Mouse (Mus musculus) thymus, adult 2 months (tissue): Measurements from ENCODE around the gene Kif23.

Experiments used
- CTCF ChIP-seq: fragments of 200-500 bp; IDR thresholded peaks from 2 replicates; pipeline ENCODE4 v1.5.1; 2012; ENCODE audit warnings: mild to moderate bottlenecking, control low read depth, low read length, moderate library complexity, borderline replicate concordance; ENCODE audit not compliant: control insufficient read depth, poor library complexity, insufficient read depth; ENCODE audit errors: extremely low read depth
- POLR2A ChIP-seq: fragments of 200-500 bp; IDR thresholded peaks from 2 replicates; pipeline ENCODE4 v1.6.1; 2012; ENCODE audit warnings: mild to moderate bottlenecking, low read length, control low read depth, moderate library complexity; ENCODE audit not compliant: control insufficient read depth, poor library complexity, insufficient read depth; ENCODE audit errors: extremely low read depth

DNA sequence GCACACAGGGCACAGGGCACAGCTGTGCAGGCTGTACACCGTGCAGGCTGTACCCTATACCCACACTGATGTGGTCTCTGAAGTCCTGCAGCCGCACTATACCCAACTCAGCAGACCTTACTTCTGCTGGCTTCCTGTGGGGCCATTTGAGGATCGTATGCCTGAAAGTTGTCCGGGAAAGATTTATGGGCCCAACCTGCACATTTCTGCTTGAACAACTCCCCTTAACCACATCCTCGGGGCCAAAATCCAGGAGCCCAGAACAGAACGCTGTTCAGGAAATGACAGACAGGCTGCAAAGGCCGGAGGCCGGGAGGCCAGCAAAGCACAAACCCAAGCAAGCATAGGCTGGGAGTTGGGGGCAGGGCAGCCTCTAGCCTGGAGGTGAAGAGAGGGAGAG is 73.2 kb downstream of the Kif23 start:
- TF ChIP-seq CTCF (no peak), POLR2A (no peak)
